Mouse (Mus musculus) kidney, embryonic 16.5 days (tissue): ENCODE data around the gene Pcdh9. TPM values are rescaled to one million over a fixed set of nuclear protein-coding genes. Genes with fewer than 3 reads are reported as not detected.

ENCODE experiments used
- ATAC-seq: fragments of 200-750 bp; cut with Nextera tagmentation; 2 replicates; pipeline ENCODE4 v1.8.0; 2017; ENCODE audit warnings: moderate TSS enrichment; ENCODE audit not compliant: low FRiP score, low TSS enrichment
- H3K27ac ChIP-seq: fragments of 300-500 bp; sonication (generic); 2 replicates; pipeline ENCODE4 v1.5.1; 2014; ENCODE audit warnings: low read length
- H3K27me3 ChIP-seq: fragments of 300-500 bp; sonication (generic); 2 replicates; pipeline ENCODE4 v1.6.1; 2014; ENCODE audit warnings: low read length, control low read depth, mixed read lengths; ENCODE audit not compliant: insufficient read depth
- H3K36me3 ChIP-seq: fragments of 300-500 bp; sonication (generic); 2 replicates; pipeline ENCODE4 v1.6.1; 2014; ENCODE audit warnings: low read length, control low read depth, mixed read lengths; ENCODE audit not compliant: insufficient read depth
- H3K4me1 ChIP-seq: fragments of 300-500 bp; sonication (generic); 2 replicates; pipeline ENCODE4 v1.6.1; 2014; ENCODE audit warnings: low read length, control low read depth, mixed read lengths; ENCODE audit not compliant: insufficient read depth
- H3K4me2 ChIP-seq: fragments of 300-500 bp; sonication (generic); replicated peaks from 2 replicates; pipeline ENCODE4 v1.6.1; 2014; ENCODE audit warnings: low read depth, low read length
- H3K4me3 ChIP-seq: fragments of 300-500 bp; sonication (generic); 2 replicates; pipeline ENCODE4 v1.5.1; 2014; ENCODE audit warnings: mild to moderate bottlenecking, low read length
- H3K9ac ChIP-seq: fragments of 300-500 bp; sonication (generic); replicated peaks from 2 replicates; pipeline ENCODE4 v1.6.1; 2014; ENCODE audit warnings: low read length
- H3K9me3 ChIP-seq: fragments of 300-500 bp; sonication (generic); 2 replicates; pipeline ENCODE4 v1.6.1; 2016; ENCODE audit warnings: low read length, control low read depth
- WGBS: fragments of 180-500 bp; shearing (Covaris S2); extraction: QIAGEN DNeasy Blood & Tissue Kit; methylation state at CpG from one replicate; pipeline ENCODE4 v1.1.7; 2014; 5-methylcytosine and 5-hydroxymethylcytosine counted together
- polyA plus RNA-seq: library from polyadenylated mRNA; unstranded; fragments of >200 nt; fragmentation: Nextera tagmentation; extraction: Ambion mirVana; gene quantifications from 2 replicates; pipeline ENCODE4 v1.2.1, GENCODE M21; 2015

The Pcdh9 gene
- polyA plus RNA-seq, 1 experiment from 2014 or later = 17.1 TPM

GRCm38 (mm10) chr14:93083140-93083539 lies 807.3 kb downstream of the Pcdh9 start:
- Histone ChIP-seq H3K9me3 (no peaks in the 10 kb centered on the region), H3K36me3 (no peaks in the 10 kb centered on the region), H3K9ac (no peak overlapping the region), H3K27ac (no peak overlapping the region), H3K27me3 (no peaks in the 10 kb centered on the region), H3K4me2 (no peak overlapping the region), H3K4me3 (no peak overlapping the region), H3K4me1 (no peaks in the 10 kb centered on the region)
- no peak for ATAC-seq
- WGBS = 25% methylated on average over 2 of the region's 2 CpGs

GRCm38 (mm10) chr14:93080910-93081309 lies 809.6 kb downstream of the Pcdh9 start:
- Histone ChIP-seq H3K9me3 (no peaks in the 10 kb centered on the region), H3K4me2 (no peak overlapping the region), H3K36me3 (no peaks in the 10 kb centered on the region), H3K27ac (no peak overlapping the region), H3K4me1 (no peaks in the 10 kb centered on the region), H3K4me3 (no peak overlapping the region), H3K9ac (no peak overlapping the region), H3K27me3 (no peaks in the 10 kb centered on the region)
- no peak for ATAC-seq
- 7% methylated on average over 2 of the region's 2 CpGs for WGBS

GRCm38 (mm10) chr14:93075761-93076160 lies 814.7 kb downstream of the Pcdh9 start:
- 56% methylated on average over 2 of the region's 2 CpGs for WGBS
- Histone ChIP-seq H3K4me3 (no peak overlapping the region), H3K4me1 (no peaks in the 10 kb centered on the region), H3K9ac (no peak overlapping the region), H3K36me3 (no peaks in the 10 kb centered on the region), H3K27me3 (no peaks in the 10 kb centered on the region), H3K27ac (no peak overlapping the region), H3K9me3 (no peaks in the 10 kb centered on the region), H3K4me2 (no peak overlapping the region)
- no peak for ATAC-seq

GRCm38 (mm10) chr14:93072346-93072745 lies 818.1 kb downstream of the Pcdh9 start:
- no peak overlapping the region for H3K27ac ChIP-seq
- ATAC-seq = no peak

DNA sequence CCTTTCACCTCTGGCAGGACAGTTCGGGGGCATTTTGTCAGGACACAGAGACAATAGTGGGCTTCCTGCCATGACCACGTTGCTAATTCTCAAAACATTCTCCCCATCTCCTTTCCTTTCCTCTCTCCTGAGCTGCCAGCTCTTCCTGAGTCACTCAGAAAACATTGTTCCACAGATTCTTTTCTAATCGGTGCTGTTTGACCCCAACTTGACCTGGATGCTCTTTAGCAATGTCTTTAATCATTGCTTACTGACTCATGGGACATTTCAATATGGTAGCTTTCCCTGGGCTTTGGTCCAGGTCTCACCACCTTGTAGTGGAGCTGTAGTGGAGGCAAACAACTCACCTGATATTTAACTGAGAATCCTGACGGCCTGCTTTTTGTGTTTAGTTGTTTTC lies 820.3 kb downstream of the Pcdh9 start:
- no peak overlapping the region for H3K4me2 ChIP-seq
- H3K9me3 ChIP-seq = no peaks in the 10 kb centered on the region
- H3K4me3 ChIP-seq = no peak overlapping the region
- H3K9ac ChIP-seq = no peak overlapping the region
- no peaks in the 10 kb centered on the region for H3K4me1 ChIP-seq
- 43% methylated on average over 4 of the region's 4 CpGs for WGBS
- no peak for ATAC-seq
- H3K27me3 ChIP-seq = no peaks in the 10 kb centered on the region
- no peaks in the 10 kb centered on the region for H3K36me3 ChIP-seq
- H3K27ac ChIP-seq = no peak overlapping the region

More at GRCm38 (mm10) chr14:93072346-93072745, 818.1 kb downstream of the Pcdh9 start:
- WGBS = 78% methylated on average over 5 of the region's 5 CpGs
- no peaks in the 10 kb centered on the region for H3K36me3 ChIP-seq
- H3K9me3 ChIP-seq = no peaks in the 10 kb centered on the region
- no peak overlapping the region for H3K4me3 ChIP-seq
- no peaks in the 10 kb centered on the region for H3K4me1 ChIP-seq
- H3K27me3 ChIP-seq = no peaks in the 10 kb centered on the region
- no peak overlapping the region for H3K4me2 ChIP-seq
- no peak overlapping the region for H3K9ac ChIP-seq

DNA sequence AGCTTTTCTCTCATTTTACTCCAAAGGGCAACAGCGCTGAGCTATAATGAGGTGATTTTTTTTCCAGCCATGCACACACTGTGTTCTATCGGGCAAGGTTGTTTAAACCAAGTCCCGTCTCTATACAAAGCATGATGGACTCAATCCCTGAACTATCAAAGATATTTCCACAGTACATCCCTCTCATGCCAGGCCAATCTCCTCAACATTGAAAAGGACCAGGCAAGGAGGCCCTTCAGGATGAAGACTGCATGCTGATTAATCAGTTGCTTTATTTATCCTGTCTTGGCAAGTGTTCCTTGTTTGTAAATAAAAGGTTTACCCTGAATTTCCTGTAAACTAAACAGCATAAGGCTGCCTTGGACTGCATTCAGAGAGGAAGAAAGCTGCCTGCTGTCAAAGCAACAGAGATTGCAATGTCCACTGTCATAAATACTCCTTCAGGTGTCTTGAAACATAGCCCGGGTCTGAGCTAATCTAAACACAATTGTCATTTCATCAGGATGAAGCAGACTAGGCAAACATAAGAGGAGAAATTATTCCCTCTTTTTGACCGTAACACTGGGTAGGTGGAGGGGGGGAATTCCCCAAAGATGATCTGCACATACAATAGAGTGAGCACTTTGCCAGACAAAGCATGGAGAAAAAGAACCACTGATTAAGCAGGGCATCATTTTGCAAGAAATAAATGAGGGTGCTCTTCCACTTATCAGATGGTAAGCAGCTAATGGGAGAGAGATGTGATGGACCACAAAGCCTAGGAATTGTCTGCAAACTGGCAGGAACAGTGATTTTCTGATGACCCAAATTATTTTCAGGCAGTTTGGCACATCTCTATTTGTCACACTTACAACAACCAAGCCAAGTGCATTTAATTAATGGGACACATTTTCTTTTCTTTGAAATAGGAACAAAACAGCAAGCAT lies 822.8 kb downstream of the Pcdh9 start:
- Histone ChIP-seq H3K4me3 (no peak overlapping the region), H3K36me3 (no peaks in the 10 kb centered on the region), H3K4me1 (no peaks in the 10 kb centered on the region), H3K27me3 (no peaks in the 10 kb centered on the region), H3K9me3 (no peaks in the 10 kb centered on the region), H3K4me2 (no peak overlapping the region), H3K9ac (no peak overlapping the region), H3K27ac (no peak overlapping the region)
- WGBS = 60% methylated on average over 5 of the region's 5 CpGs
- peak; percentile 19; the same call in 1 of the 2 replicates for ATAC-seq

DNA sequence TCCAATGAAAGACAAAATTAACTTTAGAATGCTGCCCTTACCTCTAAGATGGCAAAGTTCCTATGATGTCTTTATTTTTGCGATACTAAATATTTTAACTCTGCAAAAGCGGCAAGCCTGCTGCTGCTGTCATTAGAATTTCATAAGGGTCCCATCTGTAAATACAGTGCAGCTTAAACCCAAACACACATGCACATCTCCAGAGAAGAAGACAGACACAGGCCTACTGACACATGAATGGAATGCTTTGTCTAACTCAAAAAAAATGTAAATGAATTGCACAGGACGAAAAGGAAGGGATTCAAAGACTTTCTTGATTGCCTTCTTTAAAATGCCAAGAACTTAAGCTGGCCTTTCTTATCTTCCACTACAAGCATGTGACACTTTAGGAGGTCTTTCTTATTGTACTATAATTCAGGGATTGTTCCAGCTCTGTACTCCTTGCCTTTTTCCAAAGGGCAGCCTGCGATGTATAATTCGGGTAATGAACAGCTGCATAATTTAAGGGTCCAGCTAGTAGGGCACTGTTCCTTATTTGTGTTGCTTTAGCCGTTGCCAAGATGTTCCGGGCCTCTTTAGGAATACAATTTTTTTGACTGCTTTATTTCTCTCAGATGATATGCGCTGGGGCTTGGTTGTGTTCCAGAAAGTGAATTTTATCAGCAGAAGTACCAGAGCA lies 823.6 kb downstream of the Pcdh9 start:
- Histone ChIP-seq H3K4me3 (no peak overlapping the region), H3K9ac (no peak overlapping the region), H3K4me1 (no peaks in the 10 kb centered on the region), H3K27ac (no peak overlapping the region), H3K9me3 (no peaks in the 10 kb centered on the region), H3K27me3 (no peaks in the 10 kb centered on the region), H3K36me3 (no peaks in the 10 kb centered on the region), H3K4me2 (no peak overlapping the region)
- WGBS = 62% methylated on average over 8 of the region's 8 CpGs
- ATAC-seq = peak; percentile 49; the same call in 1 of the 2 replicates

GRCm38 (mm10) chr14:93061824-93062620 lies 828.5 kb downstream of the Pcdh9 start:
- Histone ChIP-seq H3K4me3 (no peak overlapping the region), H3K36me3 (no peaks in the 10 kb centered on the region), H3K27ac (no peak overlapping the region), H3K9me3 (no peaks in the 10 kb centered on the region), H3K4me2 (no peak overlapping the region), H3K27me3 (no peaks in the 10 kb centered on the region), H3K4me1 (no peaks in the 10 kb centered on the region), H3K9ac (no peak overlapping the region)
- ATAC-seq = no peak
- WGBS = 60% methylated on average over 5 of the region's 5 CpGs

DNA sequence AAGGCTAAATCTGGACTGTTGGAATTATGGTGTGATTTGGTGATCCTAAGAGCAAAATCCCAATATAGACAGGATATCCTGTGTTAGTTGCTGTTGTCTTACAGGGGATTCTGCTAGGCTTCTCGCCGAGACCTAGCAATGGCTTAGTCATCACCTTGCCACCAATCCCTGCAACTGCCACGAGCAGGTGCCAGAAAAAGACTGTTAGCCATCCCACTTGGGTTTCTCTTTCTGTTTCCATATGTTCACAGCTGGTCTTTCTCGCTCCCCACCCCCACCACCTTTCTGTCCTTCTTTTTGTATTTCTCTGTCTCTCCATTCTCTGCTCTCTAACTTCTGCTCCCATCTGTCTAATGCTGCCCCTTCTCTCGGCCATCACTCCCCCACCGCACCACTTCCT lies 831.7 kb downstream of the Pcdh9 start:
- Histone ChIP-seq H3K27me3 (no peaks in the 10 kb centered on the region), H3K9ac (no peak overlapping the region), H3K4me2 (no peak overlapping the region), H3K36me3 (no peaks in the 10 kb centered on the region), H3K27ac (no peak overlapping the region), H3K4me1 (no peaks in the 10 kb centered on the region), H3K4me3 (no peak overlapping the region), H3K9me3 (no peaks in the 10 kb centered on the region)
- no peak for ATAC-seq
- WGBS = 87% methylated on average over 6 of the region's 6 CpGs
